Mouse (Mus musculus) testis, adult 2 months (tissue): Measurements from ENCODE around the gene Top1.

Experiments
- CTCF ChIP-seq: fragments of 200-500 bp; IDR thresholded peaks from 2 replicates; pipeline ENCODE4 v1.5.1; 2012; ENCODE audit warnings: low read depth, mild to moderate bottlenecking, inconsistent platforms, low read length, moderate library complexity; ENCODE audit not compliant: control insufficient read depth, insufficient read depth, insufficient replicate concordance
- POLR2A ChIP-seq: fragments of 200-500 bp; IDR thresholded peaks from 2 replicates; pipeline ENCODE4 v1.6.1; 2012; ENCODE audit warnings: low read depth, mild to moderate bottlenecking, inconsistent platforms, low read length, moderate library complexity; ENCODE audit not compliant: control insufficient read depth

DNA sequence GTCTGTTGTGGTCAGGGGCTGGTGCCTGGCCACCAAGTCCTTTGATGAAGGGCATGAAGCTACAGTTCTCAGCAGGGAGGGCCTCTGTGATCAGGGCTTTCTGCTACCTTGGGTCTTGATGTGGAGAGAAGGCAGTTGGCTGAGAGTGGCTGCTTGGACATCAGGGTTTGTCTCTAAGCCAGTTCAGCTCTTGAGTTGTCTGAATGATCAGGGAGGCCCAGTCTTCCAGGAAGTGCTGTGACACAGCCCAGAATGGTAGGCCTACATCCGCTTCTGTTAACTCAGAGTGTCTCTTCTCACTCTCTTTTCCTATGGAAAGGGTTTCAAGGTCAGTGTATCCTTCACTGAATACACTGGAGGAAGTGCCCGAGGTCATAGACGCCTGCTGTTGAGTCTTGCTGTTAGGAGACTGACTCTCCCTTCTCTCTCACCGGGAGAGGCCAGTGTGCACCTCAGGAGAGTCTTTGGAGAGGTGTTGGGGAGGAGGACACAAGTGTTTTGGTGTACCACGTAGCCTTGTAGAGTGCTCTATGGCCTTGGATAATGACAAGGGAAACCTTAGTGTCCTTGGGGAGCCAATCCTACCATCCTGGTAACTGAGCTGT, 90.1 kb downstream of the Top1 start:
- TF ChIP-seq POLR2A, result no peak
- no peak for TF ChIP-seq CTCF
